Mouse (Mus musculus) midbrain, embryonic 16.5 days (tissue): ENCODE measurements around the gene Ciz1. TPM values are rescaled to one million over a fixed set of nuclear protein-coding genes. Genes with fewer than 3 reads are reported as not detected.

ENCODE experiments used
- ATAC-seq: fragments of 200-750 bp; cut with Nextera tagmentation; 2 replicates; pipeline ENCODE4 v1.8.0; 2017; ENCODE audit warnings: moderate TSS enrichment
- H3K27ac ChIP-seq: fragments of 300-500 bp; sonication (generic); 2 replicates; pipeline ENCODE4 v1.5.1; 2014; ENCODE audit warnings: mild to moderate bottlenecking, low read length, mixed read lengths
- H3K27me3 ChIP-seq: fragments of 300-500 bp; sonication (generic); 2 replicates; pipeline ENCODE4 v1.6.1; 2014; ENCODE audit warnings: low read depth, low read length, mixed read lengths; ENCODE audit not compliant: control insufficient read depth, insufficient read depth
- H3K36me3 ChIP-seq: fragments of 300-500 bp; sonication (generic); 2 replicates; pipeline ENCODE4 v1.6.1; 2014; ENCODE audit warnings: mild to moderate bottlenecking, low read length, moderate library complexity, mixed read lengths; ENCODE audit not compliant: control insufficient read depth, insufficient read depth
- H3K4me1 ChIP-seq: fragments of 300-500 bp; sonication (generic); 2 replicates; pipeline ENCODE4 v1.6.1; 2014; ENCODE audit warnings: mild to moderate bottlenecking, low read length, mixed read lengths; ENCODE audit not compliant: control insufficient read depth, insufficient read depth
- H3K4me2 ChIP-seq: fragments of 300-500 bp; sonication (generic); 2 replicates; pipeline ENCODE4 v1.6.1; 2014; ENCODE audit warnings: mild to moderate bottlenecking, low read length, mixed read lengths
- H3K4me3 ChIP-seq: fragments of 300-500 bp; sonication (generic); 2 replicates; pipeline ENCODE4 v1.5.1; 2014; ENCODE audit warnings: low read depth, mild to moderate bottlenecking, low read length, moderate library complexity, mixed read lengths
- H3K9ac ChIP-seq: fragments of 300-500 bp; sonication (generic); 2 replicates; pipeline ENCODE4 v1.6.1; 2014; ENCODE audit warnings: low read depth, low read length, mixed read lengths
- H3K9me3 ChIP-seq: fragments of 300-500 bp; sonication (generic); replicated peaks from 2 replicates; pipeline ENCODE4 v1.6.1; 2014; ENCODE audit warnings: mild to moderate bottlenecking, low read length, mixed read lengths; ENCODE audit not compliant: control insufficient read depth, poor library complexity, severe bottlenecking
- WGBS: fragments of 180-500 bp; shearing (Covaris S2); extraction: QIAGEN DNeasy Blood & Tissue Kit; methylation state at CpG from one replicate; pipeline ENCODE4 v1.1.7; 2014; 5-methylcytosine and 5-hydroxymethylcytosine counted together
- polyA plus RNA-seq: library from polyadenylated mRNA; unstranded; fragments of >200 nt; fragmentation: Nextera tagmentation; extraction: Ambion mirVana; gene quantifications from 2 replicates; pipeline ENCODE4 v1.2.1, GENCODE M21; 2015

Gene Ciz1
- polyA plus RNA-seq, 1 experiment from 2014 or later = 58.7 TPM

- Histone ChIP-seq H3K4me3 (no peak overlapping the region), H3K27me3 (no peaks in the 10 kb centered on the region), H3K36me3 (peaks cover 12% of the 10 kb centered on the region; the same call in 1 of the 2 replicates), H3K4me2 (peak overlapping the region; percentile 25), H3K9ac (0 out of 2 replicates have a peak overlapping the region, but pooled peaks have one; percentile 25), H3K4me1 (peaks cover 19% of the 10 kb centered on the region), H3K27ac (no peak overlapping the region), H3K9me3 (no peaks in the 10 kb centered on the region)
- ATAC-seq = no peak
- 81% methylated on average over 14 of the region's 14 CpGs for WGBS
These were observed 33.2 kb upstream of the Ciz1 start for GRCm38 (mm10) chr2:32318709-32319585.

GRCm38 (mm10) chr2:32319586-32320580 is 32.2 kb upstream of the Ciz1 start:
- peaks cover 9% of the 10 kb centered on the region; the same call in 1 of the 2 replicates for H3K36me3 ChIP-seq
- H3K4me2 ChIP-seq = no peak overlapping the region
- 0 out of 2 replicates have a peak overlapping the region, but pooled peaks have one; percentile 25 for H3K9ac ChIP-seq
- peaks cover 19% of the 10 kb centered on the region for H3K4me1 ChIP-seq
- H3K27me3 ChIP-seq = no peaks in the 10 kb centered on the region
- no peaks in the 10 kb centered on the region for H3K9me3 ChIP-seq
- 57% methylated on average over 9 of the region's 9 CpGs for WGBS
- ATAC-seq = no peak
- H3K4me3 ChIP-seq = no peak overlapping the region
- H3K27ac ChIP-seq = no peak overlapping the region

- Histone ChIP-seq H3K4me3 (no peak overlapping the region), H3K27me3 (no peaks in the 10 kb centered on the region), H3K4me1 (peaks cover 19% of the 10 kb centered on the region), H3K9ac (no peak overlapping the region), H3K4me2 (no peak overlapping the region), H3K36me3 (peaks cover 2% of the 10 kb centered on the region; the same call in 1 of the 2 replicates), H3K27ac (no peak overlapping the region), H3K9me3 (no peaks in the 10 kb centered on the region)
- WGBS = 75% methylated on average over 11 of the region's 11 CpGs
- ATAC-seq = no peak
These were observed 31.4 kb upstream of the Ciz1 start for GRCm38 (mm10) chr2:32320721-32321120.

GRCm38 (mm10) chr2:32321591-32322298 is 30.4 kb upstream of the Ciz1 start:
- Histone ChIP-seq H3K9ac (peak overlapping the region; percentile 44), H3K27me3 (no peaks in the 10 kb centered on the region), H3K4me1 (peaks cover 19% of the 10 kb centered on the region), H3K36me3 (no peaks in the 10 kb centered on the region; the same call in none of the 2 replicates), H3K9me3 (no peaks in the 10 kb centered on the region), H3K27ac (peak overlapping the region; percentile 95), H3K4me2 (no peak overlapping the region), H3K4me3 (no peak overlapping the region)
- WGBS = 76% methylated on average over 9 of the region's 9 CpGs
- no peak for ATAC-seq

GRCm38 (mm10) chr2:32322754-32323741 is 29.1 kb upstream of the Ciz1 start:
- Histone ChIP-seq H3K9me3 (no peaks in the 10 kb centered on the region), H3K36me3 (no peaks in the 10 kb centered on the region; the same call in none of the 2 replicates), H3K4me1 (peaks cover 19% of the 10 kb centered on the region), H3K27ac (peak overlapping the region; percentile 95), H3K27me3 (no peaks in the 10 kb centered on the region), H3K4me2 (peak overlapping the region; percentile 32), H3K9ac (peak overlapping the region; percentile 20; the same call in 1 of the 2 replicates), H3K4me3 (no peak overlapping the region)
- ATAC-seq = peak; percentile 83
- WGBS = 32% methylated on average over 7 of the region's 7 CpGs

GRCm38 (mm10) chr2:32324322-32324721 is 27.8 kb upstream of the Ciz1 start:
- 63% methylated on average over 4 of the region's 4 CpGs for WGBS
- no peak overlapping the region for H3K4me3 ChIP-seq
- no peaks in the 10 kb centered on the region for H3K9me3 ChIP-seq
- peaks cover 19% of the 10 kb centered on the region for H3K4me1 ChIP-seq
- no peak overlapping the region for H3K4me2 ChIP-seq
- H3K9ac ChIP-seq = no peak overlapping the region
- no peak overlapping the region for H3K27ac ChIP-seq
- no peak for ATAC-seq
- H3K27me3 ChIP-seq = no peaks in the 10 kb centered on the region
- no peaks in the 10 kb centered on the region; the same call in none of the 2 replicates for H3K36me3 ChIP-seq

GRCm38 (mm10) chr2:32325342-32325741 is 26.8 kb upstream of the Ciz1 start:
- no peaks in the 10 kb centered on the region; the same call in none of the 2 replicates for H3K36me3 ChIP-seq
- 75% methylated on average over 7 of the region's 7 CpGs for whole genome bisulfite sequencing
- H3K4me1 ChIP-seq = peaks cover 19% of the 10 kb centered on the region
- no peaks in the 10 kb centered on the region for H3K27me3 ChIP-seq
- no peak overlapping the region for H3K4me3 ChIP-seq
- no peak overlapping the region for H3K27ac ChIP-seq
- no peak for ATAC-seq
- H3K9ac ChIP-seq = no peak overlapping the region
- H3K4me2 ChIP-seq = no peak overlapping the region
- no peaks in the 10 kb centered on the region for H3K9me3 ChIP-seq
